Mouse (Mus musculus) bone marrow, adult 2 months (tissue): ENCODE results near the gene Gm14444. TPM values are rescaled to one million over a fixed set of nuclear protein-coding genes. Genes with fewer than 3 reads are reported as not detected.
"Not testable (repeated sequence)": the region's sequence is repeated elsewhere in the genome, so short reads cannot be mapped to it uniquely, and the experiment has no call there.

Experiments used
- H3K27ac ChIP-seq: fragments of 200-500 bp; 2 replicates; pipeline ENCODE4 v1.5.1; 2012; ENCODE audit warnings: low read depth, mild to moderate bottlenecking, control low read depth, inconsistent platforms, low read length; ENCODE audit not compliant: control insufficient read depth, poor library complexity, insufficient read depth
- H3K4me1 ChIP-seq: fragments of 200-500 bp; 2 replicates; pipeline ENCODE4 v1.6.1; 2011; ENCODE audit warnings: low read length; ENCODE audit not compliant: control insufficient read depth, insufficient read depth
- H3K4me3 ChIP-seq: fragments of 200-500 bp; replicated peaks from 2 replicates; pipeline ENCODE3; 2011; ENCODE audit warnings: mild to moderate bottlenecking, low read depth, low read length, control low read depth; ENCODE audit not compliant: control insufficient read depth
- WGBS: fragments of 180-500 bp; shearing (Covaris S2); methylation state at CpG from one replicate; pipeline ENCODE4 v1.1.7; 2018; 5-methylcytosine and 5-hydroxymethylcytosine counted together
- polyA plus RNA-seq: library from polyadenylated mRNA; stranded (reverse); fragments of >200 nt; gene quantifications from 2 replicates; pipeline ENCODE4 v1.2.4, GENCODE M21; 2011; ENCODE audit warnings: low replicate concordance; ENCODE audit not compliant: missing spikeins, insufficient read depth, insufficient read length

The Gm14444 gene
- not detected in 2 replicates for polyA plus RNA-seq

DNA sequence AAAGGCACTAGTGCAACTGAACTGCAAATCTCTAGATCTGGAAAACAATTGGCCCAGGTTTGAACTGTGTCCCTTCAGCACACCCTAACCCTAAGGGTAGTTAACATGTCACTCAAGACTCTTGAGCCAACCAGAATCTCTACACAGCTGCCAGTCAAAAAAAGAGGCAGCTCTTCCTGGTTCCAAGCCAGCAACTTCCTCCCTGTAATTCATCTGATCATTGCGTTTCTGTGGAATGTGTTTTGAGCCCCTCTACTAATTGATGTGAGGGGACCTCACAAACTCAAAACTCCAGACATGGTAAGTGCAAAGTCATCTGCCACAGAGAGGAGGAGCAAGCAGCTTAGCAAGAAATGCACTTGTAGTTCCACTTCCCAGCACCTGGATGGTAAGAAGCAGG is at the start of gene Gm14444:
TSS of gene Gm14444 (plus strand) at position 220 of the 400 bp plus-strand sequence.
- not testable (repeated sequence) for H3K27ac ChIP-seq, H3K4me3 ChIP-seq, H3K4me1 ChIP-seq
- 38% methylated on average over 1 of the region's 1 CpGs for WGBS

DNA sequence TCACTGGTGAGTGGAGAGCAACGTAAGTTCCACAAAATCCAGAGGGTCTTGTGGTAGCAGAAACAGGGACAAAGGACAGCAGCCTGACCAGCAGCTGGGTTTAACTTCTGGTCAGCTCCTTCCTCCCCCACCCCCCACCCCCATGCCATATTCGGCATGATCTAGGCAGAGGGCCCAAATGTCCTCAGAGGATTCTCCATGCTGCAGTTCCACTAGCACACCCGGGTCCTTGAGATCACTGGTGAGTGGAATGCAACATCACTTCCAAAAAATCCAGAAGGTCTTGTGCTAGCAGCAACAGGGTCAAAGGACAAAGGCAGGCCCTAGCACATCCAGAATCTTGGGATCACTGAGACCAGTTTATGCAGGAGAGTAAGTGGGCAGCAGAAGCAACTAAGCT is 44.6 kb upstream of the Gm14444 start:
- not testable (repeated sequence) for H3K4me3 ChIP-seq, H3K4me1 ChIP-seq, H3K27ac ChIP-seq
- WGBS: 69% methylated on average over 3 of the region's 3 CpGs

DNA sequence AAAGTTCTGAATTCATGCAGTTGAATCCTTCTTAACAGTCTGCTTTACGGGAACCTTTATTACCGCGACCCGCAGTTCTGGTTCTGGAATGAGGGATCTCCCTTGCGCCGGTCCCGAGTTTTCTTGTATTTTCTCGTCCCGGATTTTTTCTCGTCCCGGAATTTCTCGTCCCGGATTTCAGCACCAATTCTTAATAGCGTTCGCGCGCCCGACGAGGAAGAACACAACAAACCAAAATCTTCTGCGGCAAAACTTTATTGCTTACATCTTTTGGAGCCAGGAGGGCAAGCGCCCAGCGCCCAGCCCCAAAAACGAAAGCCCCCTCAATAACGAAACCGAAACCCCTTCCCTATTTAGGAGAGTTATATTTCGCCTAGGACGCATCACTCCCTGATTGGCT is 34.2 kb downstream of the Gm14444 start:
- 90% methylated on average over 27 of the region's 27 CpGs for WGBS
- not testable (repeated sequence) for H3K4me3 ChIP-seq, H3K4me1 ChIP-seq, H3K27ac ChIP-seq

DNA sequence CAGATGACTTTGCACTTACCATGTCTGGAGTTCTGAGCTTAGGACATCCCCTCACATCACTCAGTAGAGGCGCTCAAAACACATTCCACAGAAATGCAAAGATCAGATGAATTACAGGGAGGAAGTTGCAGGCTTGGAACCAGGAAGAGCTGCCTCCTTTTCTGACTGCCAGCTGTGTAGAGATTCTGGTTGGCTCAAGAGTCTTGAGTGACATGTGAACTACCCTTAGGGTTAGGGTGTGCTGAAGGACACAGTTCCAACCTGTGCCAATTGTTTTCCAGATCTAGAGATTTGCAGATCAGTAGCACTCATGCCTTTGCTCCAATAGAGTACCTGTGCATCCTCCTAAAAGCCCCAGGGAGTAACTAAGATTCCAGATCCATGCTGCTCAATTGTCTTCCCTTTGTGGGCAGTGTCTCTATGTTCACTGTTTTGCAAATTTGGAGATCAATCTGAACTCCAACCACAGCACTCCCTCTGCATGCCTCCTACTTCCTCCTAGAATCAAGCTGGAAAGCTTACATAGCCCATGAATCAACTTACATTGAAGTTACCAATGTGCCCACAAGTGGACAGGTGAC is 57.7 kb downstream of the Gm14444 start, which contains the start of gene Gm14393:
TSS of gene Gm14393 (minus strand) at position 101 of the 581 bp plus-strand sequence.
- H3K4me3 ChIP-seq, H3K4me1 ChIP-seq, H3K27ac ChIP-seq: not testable (repeated sequence)
- WGBS: 59% methylated on average over 1 of the region's 1 CpGs

Other genes starting within 250 kb of the Gm14444 start
- not detected in 2 replicates for gene Edn3, start 249.6 kb upstream of the Gm14444 start, polyA plus RNA-seq
- not detected in 2 replicates for gene Gm14393, start 57.5 kb downstream of the Gm14444 start, polyA plus RNA-seq
- gene Gm14399, start 131.8 kb downstream of the Gm14444 start, polyA plus RNA-seq: 0.52 and 11.1 TPM in 2 replicates
- gene Gm14443, start 165.6 kb downstream of the Gm14444 start, polyA plus RNA-seq: 0.66 and 1.0 TPM in 2 replicates
- gene Gm14391, start 196.7 kb downstream of the Gm14444 start, polyA plus RNA-seq: 1.1 TPM in 2 replicates